Comparison of ENCODE assay signal across 7 mouse cellular contexts in the genomic region with DNA sequence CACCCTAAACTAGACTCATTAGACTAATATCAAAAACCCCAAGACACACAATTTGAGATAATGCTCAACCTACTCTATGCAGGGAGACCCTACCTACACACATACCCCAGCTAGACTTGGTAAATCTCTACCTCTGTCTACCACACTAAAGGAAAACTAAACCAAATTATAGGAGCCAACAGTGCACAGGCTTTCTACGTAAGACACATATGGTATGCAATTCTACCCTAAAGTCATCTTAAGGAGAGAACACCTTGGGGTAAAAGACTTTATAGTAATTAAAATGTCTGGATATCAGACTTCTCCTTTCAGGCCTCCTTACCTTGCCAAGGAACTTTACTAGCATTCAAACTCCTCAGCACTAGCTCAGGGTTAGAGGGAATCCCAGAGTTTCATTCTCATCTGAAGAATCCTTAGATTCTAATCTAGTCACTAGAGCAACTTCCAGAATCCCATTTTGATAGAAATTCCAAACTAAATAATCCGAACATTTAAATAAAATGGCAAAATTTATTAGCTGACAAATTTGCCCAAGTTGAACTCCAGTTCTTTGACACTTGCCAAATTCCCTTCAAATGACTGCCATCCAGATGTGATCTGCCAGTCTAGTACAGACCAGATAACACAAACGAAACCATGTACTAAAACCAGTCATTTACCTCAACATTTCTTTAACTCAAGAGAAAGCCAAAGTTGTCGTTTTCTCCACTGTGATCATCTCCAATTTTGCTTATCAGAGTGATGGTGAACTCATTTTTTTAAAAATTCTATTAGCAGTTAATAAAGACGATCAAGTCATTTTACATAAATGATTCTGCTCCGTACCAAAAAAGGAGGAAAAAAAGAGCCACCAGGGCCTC. TPM values are rescaled to one million over a fixed set of nuclear protein-coding genes. Genes with fewer than 3 reads are reported as not detected.
DNase-seq lines count a peak whose midpoint lies in the region; ATAC-seq and TF ChIP-seq lines count a peak whose summit lies in the region.

No protein-coding gene starts in this region.

- H3K27ac ChIP-seq in lung, postnatal 0 days (ENCODE audit: low read length): no peak overlapping the region; the same call in 1 of the 2 replicates
- no peak overlapping the region for H3K27ac ChIP-seq in forebrain, embryonic 11.5 days (ENCODE audit: low read depth, low read length)
- no peak overlapping the region for H3K27ac ChIP-seq in limb, embryonic 15.5 days
- H3K27ac ChIP-seq in stomach, postnatal 0 days (replicated peaks): 0 out of 2 replicates have a peak overlapping the region, but pooled peaks have one; percentile 6

- intact Hi-C loops in left cerebral cortex, postnatal 10 days (cut with DNase I): loop anchor here (10.0 kb wide), 2 partner anchors 186 to 264 kb away; no protein-coding TSS in a partner anchor

- H3K4me1 ChIP-seq in lung, postnatal 0 days (ENCODE audit: insufficient read depth, low read depth, low read length): peaks cover 16% of the 10 kb centered on the region
- H3K4me1 ChIP-seq in forebrain, embryonic 11.5 days (replicated peaks; ENCODE audit: control insufficient read depth, insufficient read depth, low read length): no peaks in the 10 kb centered on the region
- H3K4me1 ChIP-seq in limb, embryonic 15.5 days: peaks cover 31% of the 10 kb centered on the region
- peaks cover 4% of the 10 kb centered on the region; the same call in 1 of the 2 replicates for H3K4me1 ChIP-seq in stomach, postnatal 0 days (replicated peaks; ENCODE audit: control insufficient read depth, insufficient read depth)

- ATAC-seq in lung, postnatal 0 days: no peak
- ATAC-seq in forebrain, embryonic 11.5 days (replicated peaks; ENCODE audit: low FRiP score): no peak
- ATAC-seq in limb, embryonic 15.5 days (ENCODE audit: insufficient number of reproducible peaks, low FRiP score, low TSS enrichment, low read depth): no peak
- ATAC-seq in stomach, postnatal 0 days (ENCODE audit: low FRiP score, low TSS enrichment): no peak

- no peak overlapping the region; the same call in 1 of the 2 replicates for H3K9ac ChIP-seq in lung, postnatal 0 days (replicated peaks; ENCODE audit: low read depth)
- peak overlapping the region; percentile 94 for H3K9ac ChIP-seq in forebrain, embryonic 11.5 days (ENCODE audit: low read length)
- peak overlapping the region; percentile 95 for H3K9ac ChIP-seq in limb, embryonic 15.5 days
- peak overlapping the region; percentile 96; the same call in 1 of the 2 replicates for H3K9ac ChIP-seq in stomach, postnatal 0 days (ENCODE audit: low read length)

- H3K9me3 ChIP-seq in lung, postnatal 0 days (ENCODE audit: low read length): no peaks in the 10 kb centered on the region
- H3K9me3 ChIP-seq in forebrain, embryonic 11.5 days (ENCODE audit: control insufficient read depth, low read length): no peaks in the 10 kb centered on the region
- H3K9me3 ChIP-seq in limb, embryonic 15.5 days: no peaks in the 10 kb centered on the region
- no peaks in the 10 kb centered on the region for H3K9me3 ChIP-seq in stomach, postnatal 0 days (ENCODE audit: control insufficient read depth, low read length)

- H3K27me3 ChIP-seq in lung, postnatal 0 days (replicated peaks; ENCODE audit: insufficient read depth, low read length): no peaks in the 10 kb centered on the region
- no peaks in the 10 kb centered on the region for H3K27me3 ChIP-seq in forebrain, embryonic 11.5 days (ENCODE audit: control insufficient read depth, insufficient read depth, low read length)
- no peaks in the 10 kb centered on the region for H3K27me3 ChIP-seq in limb, embryonic 15.5 days
- no peaks in the 10 kb centered on the region for H3K27me3 ChIP-seq in stomach, postnatal 0 days (ENCODE audit: control insufficient read depth, insufficient read depth, low read length)

- no peak for TF ChIP-seq CTCF in lung, postnatal 0 days (IDR thresholded peaks at IDR 0.05)
- no peak for TF ChIP-seq CTCF in stomach, postnatal 0 days (IDR thresholded peaks at IDR 0.05; ENCODE audit: low read depth)

- H3K4me3 ChIP-seq in lung, postnatal 0 days (ENCODE audit: low read depth, low read length): peak overlapping the region; percentile 68; the same call in 1 of the 2 replicates
- H3K4me3 ChIP-seq in forebrain, embryonic 11.5 days (ENCODE audit: low read depth, low read length): peak overlapping the region; percentile 75
- H3K4me3 ChIP-seq in limb, embryonic 15.5 days: peak overlapping the region; percentile 86
- peak overlapping the region; percentile 84 for H3K4me3 ChIP-seq in stomach, postnatal 0 days (ENCODE audit: low read depth, low read length)

- TF ChIP-seq EP300 in lung, postnatal 0 days (IDR thresholded peaks at IDR 0.05): no peak
- TF ChIP-seq EP300 in stomach, postnatal 0 days (optimal IDR thresholded peaks at IDR 0.05): no peak

- no peak for DNase-seq in lung, postnatal 0 days (ENCODE audit: low spot score)
- no peak for DNase-seq in lung, postnatal 10 days
- no peak for DNase-seq in forebrain, embryonic 11.5 days (ENCODE audit: low spot score)
- DNase-seq in stomach, postnatal 0 days (ENCODE audit: low spot score): no peak
- no peak for DNase-seq in adrenal gland, adult (ENCODE audit: inconsistent age in 2 of 2, low spot score in 1 of 2)
- no peak for DNase-seq in left cerebral cortex, postnatal 10 days (ENCODE audit: extremely low spot score in 1 of 2, low spot score in 2 of 2)

- H3K4me2 ChIP-seq in lung, postnatal 0 days (replicated peaks; ENCODE audit: low read depth, low read length): peak overlapping the region; percentile 84
- peak overlapping the region; percentile 67 for H3K4me2 ChIP-seq in forebrain, embryonic 11.5 days (ENCODE audit: low read depth, low read length, severe bottlenecking)
- peak overlapping the region; percentile 79 for H3K4me2 ChIP-seq in limb, embryonic 15.5 days
- H3K4me2 ChIP-seq in stomach, postnatal 0 days (replicated peaks; ENCODE audit: low read depth): peak overlapping the region; percentile 82

- WGBS in lung, postnatal 0 days: 11% methylated on average over 6 of the region's 6 CpGs
- 8% methylated on average over 6 of the region's 6 CpGs for WGBS in forebrain, embryonic 11.5 days
- WGBS in limb, embryonic 15.5 days: 8% methylated on average over 6 of the region's 6 CpGs
- WGBS in stomach, postnatal 0 days: 14% methylated on average over 6 of the region's 6 CpGs

- no peaks in the 10 kb centered on the region for H3K36me3 ChIP-seq in lung, postnatal 0 days (ENCODE audit: insufficient read depth, low read length)
- no peaks in the 10 kb centered on the region for H3K36me3 ChIP-seq in forebrain, embryonic 11.5 days (ENCODE audit: control insufficient read depth, insufficient read depth, low read length)
- 0 out of 2 replicates have a peak, but pooled peaks cover 2% of the 10 kb centered on the region for H3K36me3 ChIP-seq in limb, embryonic 15.5 days
- no peaks in the 10 kb centered on the region for H3K36me3 ChIP-seq in stomach, postnatal 0 days (ENCODE audit: control insufficient read depth, insufficient read depth, low read length)

RNA-seq across cellular contexts. Expression of a gene that starts 1.8 kb away (rescaled TPM):
- 6.8 and 8.1 TPM in 2 replicates for polyA plus RNA-seq in lung, postnatal 0 days (2015; fragmentation: Nextera tagmentation; extraction: Ambion mirVana)
- polyA plus RNA-seq in forebrain, embryonic 11.5 days (2014; fragmentation: Nextera tagmentation; extraction: Ambion mirVana): 19.1 and 19.9 TPM in 2 replicates
- polyA plus RNA-seq in limb, embryonic 15.5 days (2015; fragmentation: Nextera tagmentation; extraction: Ambion mirVana): 18.7 and 19.4 TPM in 2 replicates
- polyA plus RNA-seq in stomach, postnatal 0 days (2015; fragmentation: Nextera tagmentation; extraction: Ambion mirVana): 6.8 and 8.4 TPM in 2 replicates
- 1 to 10 TPM; 2.9 to 3.8 TPM for total RNA-seq in left cerebral cortex, postnatal 10 days (2021)

RNA-seq across cellular contexts. Expression of a gene that starts 2.0 kb away (rescaled TPM):
- polyA plus RNA-seq in lung, postnatal 0 days (2015; fragmentation: Nextera tagmentation; extraction: Ambion mirVana): 61.2 and 68.5 TPM in 2 replicates
- polyA plus RNA-seq in forebrain, embryonic 11.5 days (2014; fragmentation: Nextera tagmentation; extraction: Ambion mirVana): 117 and 129 TPM in 2 replicates
- polyA plus RNA-seq in limb, embryonic 15.5 days (2015; fragmentation: Nextera tagmentation; extraction: Ambion mirVana): 107 and 120 TPM in 2 replicates
- 63.5 and 64.0 TPM in 2 replicates for polyA plus RNA-seq in stomach, postnatal 0 days (2015; fragmentation: Nextera tagmentation; extraction: Ambion mirVana)
- 10 to 100 TPM; 63.2 to 63.9 TPM for total RNA-seq in left cerebral cortex, postnatal 10 days (2021)
